Mouse (Mus musculus) ES-Bruce4 (cell line): ENCODE measurements at regions not wholly inside any gene's neighbourhood (a gene's known extent, or its start where the extent isn't known, plus 50 kb on each side); places are given as distances from the start of the nearest gene placed in this dataset.

ENCODE experiments used
- H3K27ac ChIP-seq: 2 replicates; pipeline ENCODE4 v1.5.1; 2012; ENCODE audit warnings: low read length, inconsistent platforms; ENCODE audit not compliant: insufficient read depth
- H3K27me3 ChIP-seq: 2 replicates; pipeline ENCODE4 v1.6.1; 2012; ENCODE audit warnings: mild to moderate bottlenecking, low read length, inconsistent platforms; ENCODE audit not compliant: control insufficient read depth, poor library complexity, insufficient read depth, severe bottlenecking
- H3K36me3 ChIP-seq: 2 replicates; pipeline ENCODE4 v1.6.1; 2012; ENCODE audit warnings: inconsistent platforms, mild to moderate bottlenecking, low read length, moderate library complexity; ENCODE audit not compliant: control insufficient read depth, poor library complexity, insufficient read depth, severe bottlenecking
- H3K4me1 ChIP-seq: one replicate; pipeline ENCODE4 v1.8.1; 2011; ENCODE audit warnings: low read length; ENCODE audit not compliant: control insufficient read depth, insufficient read depth
- H3K4me3 ChIP-seq: 2 replicates; pipeline ENCODE4 v1.5.1; 2011; ENCODE audit warnings: low read depth, mild to moderate bottlenecking, low read length
- H3K9ac ChIP-seq: 2 replicates; pipeline ENCODE4 v1.6.1; 2012; ENCODE audit warnings: low read depth, mild to moderate bottlenecking, inconsistent platforms; ENCODE audit not compliant: poor library complexity, severe bottlenecking
- H3K9me3 ChIP-seq: replicated peaks from 2 replicates; pipeline ENCODE4 v1.6.1; 2012; ENCODE audit warnings: mild to moderate bottlenecking, low read length, inconsistent platforms; ENCODE audit not compliant: control insufficient read depth, poor library complexity, insufficient read depth, severe bottlenecking
- CTCF ChIP-seq: IDR thresholded peaks from one replicate; pipeline ENCODE4 v1.8.1; 2011; ENCODE audit warnings: low read depth, low read length
- EP300 ChIP-seq: IDR thresholded peaks from 2 replicates; pipeline ENCODE4 v1.6.1; 2011; ENCODE audit warnings: low read depth, low read length; ENCODE audit not compliant: insufficient read depth
- POLR2A ChIP-seq: IDR thresholded peaks from one replicate; pipeline ENCODE4 v1.8.1; 2011; ENCODE audit warnings: low read length; ENCODE audit not compliant: insufficient read depth

- 0 out of 2 replicates have a peak, but pooled peaks have one; percentile 63 for TF ChIP-seq EP300
- TF ChIP-seq CTCF, result no peak
- peaks cover 8% of the 10 kb centered on the region; the same call in 1 of the 2 replicates for H3K9me3 ChIP-seq
- H3K4me1 ChIP-seq, result peaks cover 15% of the 10 kb centered on the region
- no peak overlapping the region for H3K9ac ChIP-seq
- H3K36me3 ChIP-seq, result no peaks in the 10 kb centered on the region
- no peak overlapping the region for H3K4me3 ChIP-seq
- H3K27me3 ChIP-seq, result no peaks in the 10 kb centered on the region
- H3K27ac ChIP-seq, result no peak overlapping the region
These were observed 371.8 kb downstream of the Adam3 start for GRCm38 (mm10) chr8:24353842-24354241.

GRCm38 (mm10) chr8:24352322-24352721, 373.3 kb downstream of the Adam3 start:
- Histone ChIP-seq H3K27me3 (no peaks in the 10 kb centered on the region), H3K27ac (no peak overlapping the region), H3K9me3 (peaks cover 8% of the 10 kb centered on the region; the same call in 1 of the 2 replicates), H3K36me3 (no peaks in the 10 kb centered on the region), H3K4me1 (peaks cover 10% of the 10 kb centered on the region), H3K9ac (no peak overlapping the region), H3K4me3 (no peak overlapping the region)
- no peak for TF ChIP-seq POLR2A
- no peak for TF ChIP-seq EP300
- no peak for TF ChIP-seq CTCF

GRCm38 (mm10) chr8:24351760-24352159, 373.9 kb downstream of the Adam3 start:
- no peaks in the 10 kb centered on the region for H3K36me3 ChIP-seq
- no peak overlapping the region for H3K27ac ChIP-seq
- peaks cover 8% of the 10 kb centered on the region; the same call in 1 of the 2 replicates for H3K9me3 ChIP-seq
- H3K27me3 ChIP-seq, result no peaks in the 10 kb centered on the region
- H3K4me1 ChIP-seq, result peaks cover 10% of the 10 kb centered on the region
- TF ChIP-seq POLR2A (no peak), CTCF (no peak), EP300 (no peak)
- no peak overlapping the region for H3K4me3 ChIP-seq
- H3K9ac ChIP-seq, result no peak overlapping the region

GRCm38 (mm10) chr8:24346390-24347113, 379.1 kb downstream of the Adam3 start:
- Histone ChIP-seq H3K4me1 (no peaks in the 10 kb centered on the region), H3K36me3 (no peaks in the 10 kb centered on the region), H3K9ac (no peak overlapping the region), H3K9me3 (no peaks in the 10 kb centered on the region), H3K27ac (no peak overlapping the region), H3K27me3 (no peaks in the 10 kb centered on the region; the same call in 1 of the 2 replicates), H3K4me3 (no peak overlapping the region)
- TF ChIP-seq POLR2A, result no peak
- no peak for TF ChIP-seq EP300
- no peak for TF ChIP-seq CTCF

GRCm38 (mm10) chr8:24338694-24339093, 387.0 kb downstream of the Adam3 start:
- Histone ChIP-seq H3K4me1 (no peaks in the 10 kb centered on the region), H3K9ac (no peak overlapping the region), H3K27ac (no peak overlapping the region), H3K27me3 (no peaks in the 10 kb centered on the region; the same call in 1 of the 2 replicates), H3K36me3 (no peaks in the 10 kb centered on the region), H3K4me3 (no peak overlapping the region), H3K9me3 (no peaks in the 10 kb centered on the region)
- TF ChIP-seq POLR2A (no peak), EP300 (no peak), CTCF (no peak)

- H3K4me3 ChIP-seq, result no peak overlapping the region
- H3K9ac ChIP-seq, result no peak overlapping the region
- H3K36me3 ChIP-seq, result no peaks in the 10 kb centered on the region
- no peak for TF ChIP-seq EP300
- peak; percentile 59 for TF ChIP-seq CTCF
- no peak overlapping the region for H3K27ac ChIP-seq
- H3K27me3 ChIP-seq, result no peaks in the 10 kb centered on the region; the same call in 1 of the 2 replicates
- no peaks in the 10 kb centered on the region for H3K9me3 ChIP-seq
- H3K4me1 ChIP-seq, result no peaks in the 10 kb centered on the region
These were observed 388.0 kb downstream of the Adam3 start for GRCm38 (mm10) chr8:24337635-24338034.
